13 mouse cellular contexts compared by ENCODE assay signal in the genomic region with DNA sequence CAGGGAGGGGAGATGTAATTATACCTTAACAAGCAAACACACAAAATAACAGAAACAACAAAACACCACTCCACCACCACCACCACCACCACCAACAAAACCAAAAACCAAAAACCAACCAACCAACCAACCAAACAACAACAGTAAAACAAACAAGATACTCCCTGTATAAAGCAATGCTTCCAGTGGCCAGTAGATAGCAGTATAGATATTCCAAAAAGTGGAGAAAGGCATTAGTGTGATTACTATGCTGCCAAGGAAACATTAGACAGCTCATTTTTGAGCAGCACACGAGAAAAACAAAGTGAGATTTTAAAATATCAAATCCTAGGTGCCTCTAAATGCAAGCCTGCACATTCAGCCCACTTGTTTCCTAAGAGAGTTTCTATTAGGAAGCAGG. TPM values are rescaled to one million over a fixed set of nuclear protein-coding genes. Genes with fewer than 3 reads are reported as not detected.
A peak's percentile ranks its signal among the peaks of the same experiment; 100 is the strongest.
DNase-seq lines count a peak whose midpoint lies in the region; ATAC-seq and TF ChIP-seq lines count a peak whose summit lies in the region.
"Had no signal": no experiment of that assay in that cellular context is flagged by ENCODE, and none has a peak within 500 bp of the region (broad histone marks: within the 10 kb centered on the region; RNA-seq: fewer than 3 reads in every experiment).

No protein-coding gene starts in this region.

- ATAC-seq in intestine, postnatal 0 days, result no peak
- ATAC-seq in intestine, embryonic 16.5 days, result no peak
- ATAC-seq in midbrain, embryonic 15.5 days (replicated peaks), result 0 out of 2 replicates have a peak, but pooled peaks have one; percentile 63
- ATAC-seq in midbrain, embryonic 13.5 days, result no peak
- no peak for ATAC-seq in monocyte, adult 5-6 weeks (replicated peaks; ENCODE audit: insufficient number of reproducible peaks, low FRiP score, low TSS enrichment, poor library complexity, severe bottlenecking)

- H3K4me1 ChIP-seq in intestine, postnatal 0 days (replicated peaks; ENCODE audit: control insufficient read depth, insufficient read depth, low read length), result no peaks in the 10 kb centered on the region
- no peaks in the 10 kb centered on the region for H3K4me1 ChIP-seq in intestine, embryonic 16.5 days (ENCODE audit: control insufficient read depth, insufficient read depth, low read length)
- H3K4me1 ChIP-seq in midbrain, embryonic 15.5 days, result no peaks in the 10 kb centered on the region
- no peaks in the 10 kb centered on the region for H3K4me1 ChIP-seq in midbrain, embryonic 13.5 days (replicated peaks)
- H3K4me1 ChIP-seq: embryonic facial prominence, embryonic 12.5 days; heart, embryonic 12.5 days; liver, embryonic 13.5 days had no signal

- no peak overlapping the region for H3K27ac ChIP-seq in intestine, postnatal 0 days (ENCODE audit: low read depth, low read length)
- no peak overlapping the region for H3K27ac ChIP-seq in intestine, embryonic 16.5 days (ENCODE audit: low read length)
- no peak overlapping the region for H3K27ac ChIP-seq in midbrain, embryonic 15.5 days
- no peak overlapping the region for H3K27ac ChIP-seq in midbrain, embryonic 13.5 days
- H3K27ac ChIP-seq: embryonic facial prominence, embryonic 12.5 days; liver, embryonic 13.5 days had no signal

- H3K36me3 ChIP-seq in intestine, postnatal 0 days (ENCODE audit: control insufficient read depth, insufficient read depth), result no peaks in the 10 kb centered on the region
- H3K36me3 ChIP-seq in intestine, embryonic 16.5 days (ENCODE audit: control insufficient read depth, insufficient read depth, low read length), result no peaks in the 10 kb centered on the region
- H3K36me3 ChIP-seq in midbrain, embryonic 15.5 days (replicated peaks), result no peaks in the 10 kb centered on the region
- H3K36me3 ChIP-seq in midbrain, embryonic 13.5 days, result no peaks in the 10 kb centered on the region
- H3K36me3 ChIP-seq: embryonic facial prominence, embryonic 12.5 days; heart, embryonic 12.5 days; liver, embryonic 13.5 days had no signal

- peak; percentile 58 for TF ChIP-seq CTCF in intestine, postnatal 0 days (IDR thresholded peaks at IDR 0.05; ENCODE audit: low read depth)

- H3K9ac ChIP-seq in intestine, postnatal 0 days (ENCODE audit: low read depth, low read length), result no peak overlapping the region
- H3K9ac ChIP-seq in intestine, embryonic 16.5 days (ENCODE audit: low read depth, low read length), result no peak overlapping the region
- H3K9ac ChIP-seq in midbrain, embryonic 15.5 days, result no peak overlapping the region
- no peak overlapping the region for H3K9ac ChIP-seq in midbrain, embryonic 13.5 days (replicated peaks)
- H3K9ac ChIP-seq: embryonic facial prominence, embryonic 12.5 days; heart, embryonic 12.5 days; liver, embryonic 13.5 days had no signal

- no peaks in the 10 kb centered on the region for H3K27me3 ChIP-seq in intestine, postnatal 0 days (replicated peaks; ENCODE audit: control insufficient read depth, insufficient read depth, low read length)
- no peaks in the 10 kb centered on the region for H3K27me3 ChIP-seq in intestine, embryonic 16.5 days (replicated peaks; ENCODE audit: control insufficient read depth, insufficient read depth, low read length)
- no peaks in the 10 kb centered on the region for H3K27me3 ChIP-seq in midbrain, embryonic 15.5 days (replicated peaks)
- no peaks in the 10 kb centered on the region for H3K27me3 ChIP-seq in midbrain, embryonic 13.5 days
- H3K27me3 ChIP-seq: embryonic facial prominence, embryonic 12.5 days; heart, embryonic 12.5 days; liver, embryonic 13.5 days had no signal

- no peak overlapping the region for H3K4me2 ChIP-seq in intestine, postnatal 0 days (replicated peaks; ENCODE audit: low read depth)
- no peak overlapping the region for H3K4me2 ChIP-seq in intestine, embryonic 16.5 days (ENCODE audit: low read depth, low read length)
- no peak overlapping the region for H3K4me2 ChIP-seq in midbrain, embryonic 15.5 days
- H3K4me2 ChIP-seq in midbrain, embryonic 13.5 days (replicated peaks), result no peak overlapping the region
- H3K4me2 ChIP-seq: embryonic facial prominence, embryonic 12.5 days; heart, embryonic 12.5 days; liver, embryonic 13.5 days had no signal

- WGBS in intestine, postnatal 0 days, result 2% methylated on average over 1 of the region's 1 CpGs
- 6% methylated on average over 1 of the region's 1 CpGs for WGBS in intestine, embryonic 16.5 days
- WGBS in midbrain, embryonic 15.5 days, result 2% methylated on average over 1 of the region's 1 CpGs
- whole genome bisulfite sequencing in midbrain, embryonic 13.5 days, result 2% methylated on average over 1 of the region's 1 CpGs

- H3K4me3 ChIP-seq in intestine, postnatal 0 days (ENCODE audit: low read depth, low read length), result no peak overlapping the region
- H3K4me3 ChIP-seq in intestine, embryonic 16.5 days (ENCODE audit: low read length), result no peak overlapping the region
- H3K4me3 ChIP-seq in midbrain, embryonic 15.5 days, result no peak overlapping the region
- no peak overlapping the region for H3K4me3 ChIP-seq in midbrain, embryonic 13.5 days (replicated peaks)
- H3K4me3 ChIP-seq: embryonic facial prominence, embryonic 12.5 days; heart, embryonic 12.5 days; liver, embryonic 13.5 days had no signal

- H3K9me3 ChIP-seq in intestine, postnatal 0 days (ENCODE audit: control insufficient read depth), result no peaks in the 10 kb centered on the region
- H3K9me3 ChIP-seq in intestine, embryonic 16.5 days (ENCODE audit: control insufficient read depth, low read length), result no peaks in the 10 kb centered on the region
- no peaks in the 10 kb centered on the region for H3K9me3 ChIP-seq in midbrain, embryonic 15.5 days
- H3K9me3 ChIP-seq in midbrain, embryonic 13.5 days, result no peaks in the 10 kb centered on the region
- H3K9me3 ChIP-seq: embryonic facial prominence, embryonic 12.5 days; heart, embryonic 12.5 days; liver, embryonic 13.5 days had no signal

- DNase-seq in embryo, embryonic 10.5 days (ENCODE audit: low spot score), result peak; percentile 13
- DNase-seq in embryo, embryonic 10 days (ENCODE audit: low spot score), result no peak
- DNase-seq in adrenal gland, postnatal 25 days, result no peak
- DNase-seq: kidney, adult 11 months; liver, embryonic 13.5 days; thymus, postnatal 14 days had no signal

RNA-seq across cellular contexts. Expression of a gene that starts 6.2 kb away (rescaled TPM):
- polyA plus RNA-seq in intestine, postnatal 0 days (2015; fragmentation: Nextera tagmentation; extraction: Ambion mirVana), result 0.47 and 0.52 TPM in 2 replicates
- 0.47 and 0.64 TPM in 2 replicates for polyA plus RNA-seq in intestine, embryonic 16.5 days (2015; fragmentation: Nextera tagmentation; extraction: Ambion mirVana)
- polyA plus RNA-seq in midbrain, embryonic 15.5 days (2015; fragmentation: Nextera tagmentation; extraction: Ambion mirVana), result 0.52 and 0.61 TPM in 2 replicates
- 0.19 and 0.40 TPM in 2 replicates for polyA plus RNA-seq in midbrain, embryonic 13.5 days (2015; fragmentation: Nextera tagmentation; extraction: Ambion mirVana)
- not detected in 2 replicates for total RNA-seq in adrenal gland, postnatal 25 days (2021)
- total RNA-seq in monocyte, adult 5-6 weeks (2017), result not detected in 3 replicates
- polyA plus RNA-seq: heart, embryonic 12.5 days; liver, embryonic 13.5 days had no signal
